In the genomic region with DNA sequence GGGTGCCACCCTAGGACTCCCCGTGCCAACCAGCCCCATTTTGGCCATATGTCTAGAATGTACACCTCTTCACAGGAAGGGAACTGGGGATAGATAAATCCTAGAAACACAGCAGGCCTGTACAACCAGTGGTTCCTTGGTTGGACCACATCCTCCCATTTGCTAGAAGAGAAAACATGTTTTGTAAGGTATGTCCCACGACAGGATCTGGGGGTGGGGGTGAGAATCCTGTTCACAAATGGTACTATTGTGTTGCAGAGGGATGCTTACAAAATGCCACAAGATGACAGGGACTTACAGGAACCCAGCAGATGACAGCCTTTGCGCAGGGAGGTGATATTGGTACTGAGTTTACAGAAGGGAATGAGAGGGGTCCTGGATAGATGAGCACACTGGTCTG, we compare ENCODE assay signal across 21 mouse cellular contexts. TPM values are rescaled to one million over a fixed set of nuclear protein-coding genes. Genes with fewer than 3 reads are reported as not detected.
DNase-seq lines count a peak whose midpoint lies in the region; TF ChIP-seq lines count a peak whose summit lies in the region.
"Had no signal": no experiment of that assay in that cellular context is flagged by ENCODE, and none has a peak within 500 bp of the region (broad histone marks: within the 10 kb centered on the region; RNA-seq: fewer than 3 reads in every experiment).

No protein-coding gene starts in this region.

- DNase-seq in layer of hippocampus, adult 2 months (ENCODE audit: low spot score in 2 of 2): no peak
- DNase-seq in layer of hippocampus, postnatal 14 days (ENCODE audit: low spot score in 2 of 2): no peak
- peak; percentile 12 for DNase-seq in thymus, postnatal 14 days
- DNase-seq in thymus, postnatal 0 days (ENCODE audit: low spot score): no peak
- DNase-seq in T-cell, adult 2 months (ENCODE audit: low spot score): peak; percentile 80
- no peak for DNase-seq in left cerebral cortex, postnatal 25 days (ENCODE audit: low spot score in 2 of 2)
- DNase-seq in lung, adult 18-20 months: no peak
- DNase-seq: adrenal gland, adult 2 months; cerebellum, adult 11 months; cerebellum, adult 9-11 months; forebrain, postnatal 0 days; gastrocnemius, postnatal 36 days; heart, postnatal 36 days; kidney, postnatal 25 days; lung, embryonic 14.5 days; retina, postnatal 1 day had no signal

- H3K27ac ChIP-seq in layer of hippocampus, adult 2 months: peak overlapping the region; percentile 81
- H3K27ac ChIP-seq: left cerebral cortex, adult 2 months; liver, embryonic 12.5 days; midbrain, embryonic 12.5 days; stomach, embryonic 15.5 days had no signal

- no peak overlapping the region for H3K4me3 ChIP-seq in layer of hippocampus, adult 2 months
- H3K4me3 ChIP-seq: hindbrain, embryonic 15.5 days; left cerebral cortex, adult 2 months; liver, embryonic 12.5 days; midbrain, embryonic 12.5 days; stomach, embryonic 15.5 days had no signal

- intact Hi-C loops in left cerebral cortex, postnatal 25 days (cut with DNase I): no loop called here

- TF ChIP-seq CTCF in layer of hippocampus, adult 2 months (conservative IDR thresholded peaks at IDR 0.05): no peak

RNA-seq across cellular contexts. Expression of gene Ttyh3, which starts 10.8 kb away (rescaled TPM):
- 100 to 1,000 TPM; 187 to 201 TPM for total RNA-seq in layer of hippocampus, adult 2 months (2021)
- 100 to 1,000 TPM; 357 to 365 TPM for total RNA-seq in layer of hippocampus, postnatal 14 days (2021)
- 10.4 and 12.3 TPM in 2 replicates for polyA plus RNA-seq in thymus, postnatal 0 days (2015; fragmentation: Nextera tagmentation; extraction: Ambion mirVana)
- 100 to 1,000 TPM; 272 to 289 TPM for total RNA-seq in left cerebral cortex, postnatal 25 days (2021)

RNA-seq across cellular contexts. Expression of gene Lfng, which starts 30.9 kb away (rescaled TPM):
- 10 to 100 TPM; 23.9 to 24.8 TPM for total RNA-seq in layer of hippocampus, adult 2 months (2021)
- total RNA-seq in layer of hippocampus, postnatal 14 days (2021): 10 to 100 TPM; 35.8 to 39.7 TPM
- 13.2 and 13.3 TPM in 2 replicates for polyA plus RNA-seq in thymus, postnatal 0 days (2015; fragmentation: Nextera tagmentation; extraction: Ambion mirVana)
- total RNA-seq in left cerebral cortex, postnatal 25 days (2021): 10 to 100 TPM; 19.3 to 21.1 TPM

Comparison
In these comparisons a context has a peak if more than half of its experiments do, and no peak if none do; other contexts are left out.
1. DNase-seq: peak in thymus, postnatal 14 days (single experiment) and T-cell, adult 2 months (single experiment); none in layer of hippocampus, adult 2 months (0 of 2), layer of hippocampus, postnatal 14 days (0 of 2), thymus, postnatal 0 days (single experiment), left cerebral cortex, postnatal 25 days (0 of 2) and lung, adult 18-20 months (0 of 2).